Mouse (Mus musculus) CH12.LX (cell line): ENCODE measurements around the gene Dmac2. TPM values are rescaled to one million over a fixed set of nuclear protein-coding genes. Genes with fewer than 3 reads are reported as not detected.

ENCODE experiments used
- DNase-seq: peaks from one replicate; pipeline ENCODE4 v3.0.0-alpha.2; 2013; ENCODE audit errors: extremely low read depth
- H3K27ac ChIP-seq: 2 replicates; pipeline ENCODE4 v1.5.1; 2012; ENCODE audit warnings: low read depth, mild to moderate bottlenecking, control low read depth, moderate library complexity; ENCODE audit not compliant: insufficient read depth
- H3K27me3 ChIP-seq: replicated peaks from 2 replicates; pipeline ENCODE3; 2012; ENCODE audit warnings: inconsistent platforms
- H3K36me3 ChIP-seq, 2 experiments: replicated peaks in 1 of 2; 2 replicates each; pipeline versions ENCODE3 to v1.6.1; 2012; ENCODE audit warnings: inconsistent platforms in 1 of 2, low read length in 1 of 2, mild to moderate bottlenecking in 1 of 2, mixed read lengths in 1 of 2, moderate library complexity in 1 of 2; ENCODE audit not compliant: control insufficient read depth in 1 of 2, insufficient read depth in 1 of 2
- H3K4me1 ChIP-seq, 2 experiments: 2 replicates each; pipeline ENCODE4 v1.6.1; 2012; ENCODE audit warnings: inconsistent platforms in 1 of 2, moderate library complexity in 1 of 2; ENCODE audit not compliant: insufficient read depth in 2 of 2, control insufficient read depth in 1 of 2
- H3K4me2 ChIP-seq: 2 replicates; pipeline ENCODE4 v1.6.1; 2012; ENCODE audit warnings: low read depth, mild to moderate bottlenecking, control low read depth; ENCODE audit not compliant: poor library complexity, insufficient read depth, severe bottlenecking
- H3K4me3 ChIP-seq, 3 experiments: fragments of 150-350 bp in 1 of 3; sonication (generic) in 1 of 3; replicated peaks in 1 of 3; 2 replicates each; pipeline versions ENCODE3 to v1.5.1; 2011 to 2012; ENCODE audit warnings: low read depth in 2 of 3, low read length in 2 of 3, mild to moderate bottlenecking in 2 of 3, moderate library complexity in 2 of 3, control low read depth in 1 of 3, improper control_type of control experiment in 1 of 3, inconsistent platforms in 1 of 3, mixed read lengths in 1 of 3; ENCODE audit not compliant: poor library complexity in 1 of 3
- H3K79me2 ChIP-seq: replicated peaks from 2 replicates; pipeline ENCODE4 v1.6.1; 2012; ENCODE audit warnings: mild to moderate bottlenecking, moderate library complexity; ENCODE audit not compliant: control insufficient read depth, poor library complexity, insufficient read depth, severe bottlenecking; ENCODE audit errors: extremely low read depth
- H3K9ac ChIP-seq: 2 replicates; pipeline ENCODE4 v1.6.1; 2012; ENCODE audit warnings: low read depth, mild to moderate bottlenecking, control low read depth, moderate library complexity; ENCODE audit not compliant: insufficient read depth
- H3K9me3 ChIP-seq: replicated peaks from 2 replicates; pipeline ENCODE3; 2012; ENCODE audit warnings: low read length, inconsistent platforms, mixed read lengths
- BHLHE40 ChIP-seq: IDR thresholded peaks from 2 replicates; pipeline ENCODE4 v1.6.1; 2011; ENCODE audit warnings: mild to moderate bottlenecking, low read depth, low read length, improper control_type of control experiment
- CHD1 ChIP-seq: IDR thresholded peaks from 2 replicates; pipeline ENCODE4 v1.6.1; 2012; ENCODE audit warnings: low read depth, low read length, improper control_type of control experiment, inconsistent platforms
- GABPA ChIP-seq: IDR thresholded peaks from 2 replicates; pipeline ENCODE4 v1.6.1; 2012; ENCODE audit warnings: low read depth, low read length, improper control_type of control experiment, inconsistent platforms; ENCODE audit not compliant: insufficient replicate concordance
- JUN ChIP-seq: IDR thresholded peaks from 2 replicates; pipeline ENCODE4 v1.6.1; 2011; ENCODE audit warnings: low read depth, mild to moderate bottlenecking, low read length, improper control_type of control experiment, moderate library complexity; ENCODE audit not compliant: insufficient read depth
- JUND ChIP-seq: conservative IDR thresholded peaks from 2 replicates; pipeline ENCODE4 v1.6.1; 2011; ENCODE audit warnings: low read depth, low read length, improper control_type of control experiment
- MAFK ChIP-seq: IDR thresholded peaks from 2 replicates; pipeline ENCODE4 v1.6.1; 2011; ENCODE audit warnings: low read length, improper control_type of control experiment; ENCODE audit not compliant: insufficient replicate concordance
- MYC ChIP-seq: IDR thresholded peaks from 2 replicates; pipeline ENCODE4 v1.6.1; 2011; ENCODE audit warnings: low read depth, mild to moderate bottlenecking, improper control_type of control experiment, low read length
- POLR2AphosphoS2 ChIP-seq: IDR thresholded peaks from 2 replicates; pipeline ENCODE4 v1.6.1; 2011; ENCODE audit warnings: low read depth, low read length, improper control_type of control experiment
- TCF12 ChIP-seq: IDR thresholded peaks from 2 replicates; pipeline ENCODE4 v1.6.1; 2014; ENCODE audit warnings: low read depth, mild to moderate bottlenecking, inconsistent platforms, low read length, improper control_type of control experiment
- UBTF ChIP-seq: IDR thresholded peaks from 2 replicates; pipeline ENCODE4 v1.6.1; 2012; ENCODE audit warnings: low read depth, mild to moderate bottlenecking, inconsistent platforms, low read length, improper control_type of control experiment, moderate library complexity
- USF2 ChIP-seq: conservative IDR thresholded peaks from 2 replicates; pipeline ENCODE4 v1.6.1; 2011; ENCODE audit warnings: low read depth, low read length, improper control_type of control experiment
- ZKSCAN1 ChIP-seq: IDR thresholded peaks from 2 replicates; pipeline ENCODE4 v1.6.1; 2012; ENCODE audit warnings: low read depth, inconsistent platforms, low read length, improper control_type of control experiment, borderline replicate concordance
- dilution Hi-C: fragments of 300-500 bp; cut with MboI; formaldehyde crosslinking; loops from 2 replicates; pipeline ENCODE4 v1.14.3; 2020; ENCODE audit warnings: low sequenced_read_pairs; ENCODE audit not compliant: extremely low pct_unique_long_range_greater_than_20kb, extremely low pct_ligation_motif_present
- in situ Hi-C: fragments of 300-500 bp; cut with MboI; formaldehyde crosslinking; loops from 3 replicates; pipeline ENCODE4 v1.14.3; 2019; ENCODE audit warnings: low sequenced_read_pairs, low pct_ligation_motif_present, low pct_unique_long_range_greater_than_20kb, mixed read lengths
- polyA plus RNA-seq: library from polyadenylated mRNA; unstranded; fragments of >175 nt; gene quantifications from 2 replicates; pipeline ENCODE4 v1.2.1, GENCODE M21; 2012; ENCODE audit warnings: low read depth; ENCODE audit not compliant: insufficient read length
- total RNA-seq, 2 experiments: library from RNA; depleted of rRNA; stranded (reverse); fragments of 300-350 nt in 1 of 2; fragments of >200 nt in 1 of 2; gene quantifications; 2 replicates each; pipeline ENCODE4 v1.2.3; 2012 to 2014

The Dmac2 gene
- total and polyA plus RNA-seq, 3 experiments: 18.7 to 35.0 (median 19.8) TPM

GRCm38 (mm10) chr7:25674297-25674696 lies 55.1 kb downstream of the Dmac2 start:
- no peak for DNase-seq
- H3K4me3 ChIP-seq: no peak overlapping the region
- no peak overlapping the region for H3K4me2 ChIP-seq
- dilution Hi-C loops (no loop called here), in situ Hi-C loops (no loop called here)
- H3K27me3 ChIP-seq: no peaks in the 10 kb centered on the region
- no peak overlapping the region for H3K9ac ChIP-seq
- H3K36me3 ChIP-seq: peaks cover 4 to 27% of the 10 kb centered on the region in 2 experiments
- no peak overlapping the region for H3K27ac ChIP-seq
- peaks cover 2 to 24% of the 10 kb centered on the region in 2 experiments; a peak in 2 of 4 replicates for H3K4me1 ChIP-seq
- no peaks in the 10 kb centered on the region for H3K79me2 ChIP-seq
- H3K9me3 ChIP-seq: peaks cover 6% of the 10 kb centered on the region
- no peak for TF ChIP-seq JUND
- no peak for TF ChIP-seq UBTF
- no peak for TF ChIP-seq JUN
- TF ChIP-seq GABPA: no peak
- TF ChIP-seq ZKSCAN1: no peak
- no peak for TF ChIP-seq BHLHE40
- TF ChIP-seq MYC: no peak
- TF ChIP-seq POLR2AphosphoS2: no peak
- TF ChIP-seq MAFK: no peak
- TF ChIP-seq CHD1: no peak
- TF ChIP-seq USF2: no peak

GRCm38 (mm10) chr7:25674719-25675300 lies 55.6 kb downstream of the Dmac2 start, which contains the start of gene Tmem91:
Gene Tmem91, minus strand, starts transcription at chr7:25675166.
- peaks cover 5 to 28% of the 10 kb centered on the region in 2 experiments; a peak in 3 of 4 replicates for H3K4me1 ChIP-seq
- TF ChIP-seq POLR2AphosphoS2: peak; percentile 16; the same call in 1 of the 2 replicates
- TF ChIP-seq TCF12: no peak
- no peak within 1 kb of the TSS for H3K4me2 ChIP-seq
- H3K9me3 ChIP-seq: peaks cover 6% of the 10 kb centered on the region
- no peak for DNase-seq
- H3K9ac ChIP-seq: no peak within 1 kb of the TSS
- no peaks in the 10 kb centered on the region for H3K79me2 ChIP-seq
- dilution Hi-C loops (no loop called here), in situ Hi-C loops (no loop called here)
- H3K36me3 ChIP-seq: peaks cover 2 to 22% of the 10 kb centered on the region in 2 experiments
- H3K27me3 ChIP-seq: no peaks in the 10 kb centered on the region
- H3K4me3 ChIP-seq: no peak within 1 kb of the TSS
- H3K27ac ChIP-seq: no peak within 1 kb of the TSS

Other genes with a start within 250 kb of the Dmac2 start
- gene Cnfn, start 249.7 kb upstream of the Dmac2 start, total RNA-seq (2012; rRNA removed): not detected in 2 replicates
- not detected in 2 replicates for gene Cnfn, start 249.7 kb upstream of the Dmac2 start, total RNA-seq (2014; rRNA removed)
- gene Cnfn, start 249.7 kb upstream of the Dmac2 start, polyA plus RNA-seq: not detected in 2 replicates
- 2.7 and 3.4 TPM in 2 replicates for gene Lipe, start 220.7 kb upstream of the Dmac2 start, total RNA-seq (2012; rRNA removed)
- 2.3 and 2.8 TPM in 2 replicates for gene Lipe, start 220.7 kb upstream of the Dmac2 start, total RNA-seq (2014; rRNA removed)
- 5.9 and 6.4 TPM in 2 replicates for gene Lipe, start 220.7 kb upstream of the Dmac2 start, polyA plus RNA-seq
- not detected in 2 replicates for gene Cxcl17, start 206.5 kb upstream of the Dmac2 start, total RNA-seq (2012; rRNA removed)
- not detected in 2 replicates for gene Cxcl17, start 206.5 kb upstream of the Dmac2 start, total RNA-seq (2014; rRNA removed)
- gene Cxcl17, start 206.5 kb upstream of the Dmac2 start, polyA plus RNA-seq: not detected in 2 replicates
- gene Ceacam1, start 141.8 kb upstream of the Dmac2 start, total RNA-seq (2012; rRNA removed): 3.1 TPM in 2 replicates
- gene Ceacam1, start 141.8 kb upstream of the Dmac2 start, total RNA-seq (2014; rRNA removed): 4.7 and 5.9 TPM in 2 replicates
- 19.2 and 25.1 TPM in 2 replicates for gene Ceacam1, start 141.8 kb upstream of the Dmac2 start, polyA plus RNA-seq
- gene Ceacam2, start 79.6 kb upstream of the Dmac2 start, total RNA-seq (2012; rRNA removed): 0.08 TPM in 1 of 2 replicates, not detected in the other
- not detected in 2 replicates for gene Ceacam2, start 79.6 kb upstream of the Dmac2 start, total RNA-seq (2014; rRNA removed)
- gene Ceacam2, start 79.6 kb upstream of the Dmac2 start, polyA plus RNA-seq: 0.64 and 0.90 TPM in 2 replicates
- not detected in 2 replicates for gene Erich4, start 3.5 kb upstream of the Dmac2 start, total RNA-seq (2012; rRNA removed)
- not detected in 2 replicates for gene Erich4, start 3.5 kb upstream of the Dmac2 start, total RNA-seq (2014; rRNA removed)
- gene Erich4, start 3.5 kb upstream of the Dmac2 start, polyA plus RNA-seq: not detected in 2 replicates
- 0.21 TPM in 2 replicates for gene B3gnt8, start 7.2 kb downstream of the Dmac2 start, total RNA-seq (2012; rRNA removed)
- gene B3gnt8, start 7.2 kb downstream of the Dmac2 start, total RNA-seq (2014; rRNA removed): not detected in 2 replicates
- 0.24 and 0.29 TPM in 2 replicates for gene B3gnt8, start 7.2 kb downstream of the Dmac2 start, polyA plus RNA-seq
- 14.9 and 19.9 TPM in 2 replicates for gene Bckdha, start 39.6 kb downstream of the Dmac2 start, total RNA-seq (2012; rRNA removed)
- 20.8 and 21.4 TPM in 2 replicates for gene Bckdha, start 39.6 kb downstream of the Dmac2 start, total RNA-seq (2014; rRNA removed)
- 13.4 and 17.2 TPM in 2 replicates for gene Bckdha, start 39.6 kb downstream of the Dmac2 start, polyA plus RNA-seq
- gene Exosc5, start 39.8 kb downstream of the Dmac2 start, total RNA-seq (2012; rRNA removed): 105 and 116 TPM in 2 replicates
- gene Exosc5, start 39.8 kb downstream of the Dmac2 start, total RNA-seq (2014; rRNA removed): 114 and 123 TPM in 2 replicates
- 102 and 125 TPM in 2 replicates for gene Exosc5, start 39.8 kb downstream of the Dmac2 start, polyA plus RNA-seq
- 0.17 and 0.55 TPM in 2 replicates for gene Tmem91, start 55.8 kb downstream of the Dmac2 start, total RNA-seq (2012; rRNA removed)
- not detected in 2 replicates for gene Tmem91, start 55.8 kb downstream of the Dmac2 start, total RNA-seq (2014; rRNA removed)
- 1.3 and 1.9 TPM in 2 replicates for gene Tmem91, start 55.8 kb downstream of the Dmac2 start, polyA plus RNA-seq
- 13.1 and 15.8 TPM in 2 replicates for gene B9d2, start 61.4 kb downstream of the Dmac2 start, total RNA-seq (2012; rRNA removed)
- 9.3 and 10.0 TPM in 2 replicates for gene B9d2, start 61.4 kb downstream of the Dmac2 start, total RNA-seq (2014; rRNA removed)
- gene B9d2, start 61.4 kb downstream of the Dmac2 start, polyA plus RNA-seq: 21.2 and 23.8 TPM in 2 replicates
- 25.9 and 28.8 TPM in 2 replicates for gene Tgfb1, start 67.6 kb downstream of the Dmac2 start, total RNA-seq (2012; rRNA removed)
- gene Tgfb1, start 67.6 kb downstream of the Dmac2 start, total RNA-seq (2014; rRNA removed): 8.7 and 9.2 TPM in 2 replicates
- 104 and 109 TPM in 2 replicates for gene Tgfb1, start 67.6 kb downstream of the Dmac2 start, polyA plus RNA-seq
- 14.1 and 14.4 TPM in 2 replicates for gene Ccdc97, start 99.7 kb downstream of the Dmac2 start, total RNA-seq (2012; rRNA removed)
- 4.5 and 5.7 TPM in 2 replicates for gene Ccdc97, start 99.7 kb downstream of the Dmac2 start, total RNA-seq (2014; rRNA removed)
- gene Ccdc97, start 99.7 kb downstream of the Dmac2 start, polyA plus RNA-seq: 38.8 and 44.8 TPM in 2 replicates
- gene Hnrnpul1, start 135.3 kb downstream of the Dmac2 start, total RNA-seq (2012; rRNA removed): 67.6 and 72.2 TPM in 2 replicates
- 44.7 and 52.6 TPM in 2 replicates for gene Hnrnpul1, start 135.3 kb downstream of the Dmac2 start, total RNA-seq (2014; rRNA removed)
- gene Hnrnpul1, start 135.3 kb downstream of the Dmac2 start, polyA plus RNA-seq: 155 and 188 TPM in 2 replicates
- 0.76 and 0.98 TPM in 2 replicates for gene Axl, start 169.3 kb downstream of the Dmac2 start, total RNA-seq (2012; rRNA removed)
- gene Axl, start 169.3 kb downstream of the Dmac2 start, total RNA-seq (2014; rRNA removed): 0.15 and 0.19 TPM in 2 replicates
- gene Axl, start 169.3 kb downstream of the Dmac2 start, polyA plus RNA-seq: 0.96 and 1.6 TPM in 2 replicates
- gene Cyp2s1, start 197.5 kb downstream of the Dmac2 start, total RNA-seq (2012; rRNA removed): 0.04 TPM in 1 of 2 replicates, not detected in the other
- not detected in 2 replicates for gene Cyp2s1, start 197.5 kb downstream of the Dmac2 start, total RNA-seq (2014; rRNA removed)
- gene Cyp2s1, start 197.5 kb downstream of the Dmac2 start, polyA plus RNA-seq: not detected in 2 replicates